Mouse (Mus musculus) neural tube, embryonic 13.5 days (tissue): ENCODE measurements at regions not wholly inside any gene's neighbourhood (a gene's known extent, or its start where the extent isn't known, plus 50 kb on each side); places are given as distances from the start of the nearest gene placed in this dataset.
"Not testable (repeated sequence)": the region's sequence is repeated elsewhere in the genome, so short reads cannot be mapped to it uniquely, and the experiment has no call there.

Source experiments
- ATAC-seq: fragments of 200-750 bp; cut with Nextera tagmentation; 2 replicates; pipeline ENCODE4 v1.8.0; 2017; ENCODE audit warnings: low read depth, mild to moderate bottlenecking, moderate TSS enrichment, moderate library complexity
- H3K27ac ChIP-seq: fragments of 300-500 bp; sonication (generic); replicated peaks from 2 replicates; pipeline ENCODE4 v1.5.1; 2015; ENCODE audit warnings: moderate library complexity, mild to moderate bottlenecking, inconsistent platforms
- H3K27me3 ChIP-seq: fragments of 300-500 bp; sonication (generic); 2 replicates; pipeline ENCODE4 v1.6.1; 2015; ENCODE audit warnings: mild to moderate bottlenecking, inconsistent platforms
- H3K36me3 ChIP-seq: fragments of 300-500 bp; sonication (generic); 2 replicates; pipeline ENCODE4 v1.6.1; 2015; ENCODE audit warnings: mild to moderate bottlenecking, inconsistent platforms
- H3K4me1 ChIP-seq: fragments of 300-500 bp; sonication (generic); replicated peaks from 2 replicates; pipeline ENCODE4 v1.6.1; 2015; ENCODE audit warnings: inconsistent platforms
- H3K4me2 ChIP-seq: fragments of 300-500 bp; sonication (generic); 2 replicates; pipeline ENCODE4 v1.6.1; 2015; ENCODE audit warnings: inconsistent platforms, mild to moderate bottlenecking, moderate library complexity
- H3K4me3 ChIP-seq: fragments of 300-500 bp; sonication (generic); 2 replicates; pipeline ENCODE4 v1.5.1; 2015; ENCODE audit warnings: mild to moderate bottlenecking, inconsistent platforms
- H3K9ac ChIP-seq: fragments of 300-500 bp; sonication (generic); 2 replicates; pipeline ENCODE4 v1.6.1; 2015; ENCODE audit warnings: moderate library complexity, mild to moderate bottlenecking, inconsistent platforms
- H3K9me3 ChIP-seq: fragments of 300-500 bp; sonication (generic); 2 replicates; pipeline ENCODE4 v1.6.1; 2016; ENCODE audit warnings: inconsistent platforms
- WGBS: fragments of 180-500 bp; shearing (Covaris S2); methylation state at CpG from one replicate; pipeline ENCODE4 v1.1.7; 2015; 5-methylcytosine and 5-hydroxymethylcytosine counted together

DNA sequence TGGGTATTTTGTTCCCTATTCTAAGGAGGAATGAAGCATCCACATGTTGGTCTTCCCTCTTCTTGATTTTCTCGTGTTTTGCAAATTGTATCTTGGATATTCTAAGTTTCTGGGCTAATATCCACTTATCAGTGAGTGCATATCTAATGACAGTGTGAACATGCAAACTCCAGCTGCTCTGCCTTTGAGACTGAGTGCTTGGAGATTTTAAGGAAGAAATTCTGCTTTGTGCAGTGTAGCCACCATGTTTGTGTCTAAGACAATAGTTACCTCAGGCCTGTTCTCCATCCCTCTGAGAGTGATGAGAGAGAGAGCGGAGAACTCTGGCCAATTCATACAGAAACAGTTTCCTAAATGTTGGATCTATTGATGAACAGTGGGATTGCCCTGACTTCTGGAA is 514.1 kb upstream of the Mms22l start:
- not testable (repeated sequence) for H3K9ac ChIP-seq, ATAC-seq, H3K27me3 ChIP-seq, H3K9me3 ChIP-seq, H3K36me3 ChIP-seq, H3K4me3 ChIP-seq, H3K4me2 ChIP-seq, H3K27ac ChIP-seq
- 88% methylated on average over 2 of the region's 2 CpGs for WGBS
- H3K4me1 ChIP-seq: peaks cover 12% of the 10 kb centered on the region

DNA sequence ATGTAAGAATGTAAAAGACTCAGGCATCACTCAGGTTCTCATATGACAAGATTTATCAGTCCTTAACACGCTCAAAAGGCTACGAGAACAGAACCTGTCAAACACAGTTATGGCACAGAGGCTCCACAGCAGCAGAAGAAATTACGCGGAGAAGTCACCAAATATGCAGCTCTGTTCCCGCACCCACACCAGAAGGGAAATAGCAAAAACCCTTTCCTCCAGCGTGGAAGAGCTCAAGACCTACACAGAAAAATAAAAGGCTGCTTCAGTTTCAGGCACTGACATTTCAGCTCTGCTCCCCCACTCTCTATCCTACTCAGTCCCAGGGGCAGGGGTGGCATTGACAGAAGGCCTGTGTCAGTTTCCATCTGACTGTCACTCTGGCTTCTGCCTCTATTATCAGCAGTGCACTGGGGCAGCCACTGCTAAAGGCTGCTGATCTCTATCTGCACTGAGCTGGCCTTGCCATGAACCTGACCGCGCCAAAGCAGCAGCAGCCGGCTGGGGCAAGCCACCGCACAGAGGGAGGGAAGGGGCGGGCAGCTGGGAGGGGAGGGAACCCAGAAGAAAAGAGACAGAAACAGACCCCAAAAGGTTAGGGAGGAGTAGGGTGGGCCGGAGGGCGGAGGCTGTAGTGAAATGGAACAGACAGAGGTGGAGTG is 513.3 kb upstream of the Mms22l start:
- peak; percentile 96 for ATAC-seq
- Histone ChIP-seq H3K4me3 (peak overlapping the region; percentile 25), H3K4me1 (peaks cover 12% of the 10 kb centered on the region), H3K9me3 (no peaks in the 10 kb centered on the region), H3K27me3 (no peaks in the 10 kb centered on the region), H3K9ac (peak overlapping the region; percentile 61), H3K36me3 (no peaks in the 10 kb centered on the region), H3K4me2 (peak overlapping the region; percentile 51), H3K27ac (peak overlapping the region; percentile 82)
- WGBS: 17% methylated on average over 13 of the region's 13 CpGs

DNA sequence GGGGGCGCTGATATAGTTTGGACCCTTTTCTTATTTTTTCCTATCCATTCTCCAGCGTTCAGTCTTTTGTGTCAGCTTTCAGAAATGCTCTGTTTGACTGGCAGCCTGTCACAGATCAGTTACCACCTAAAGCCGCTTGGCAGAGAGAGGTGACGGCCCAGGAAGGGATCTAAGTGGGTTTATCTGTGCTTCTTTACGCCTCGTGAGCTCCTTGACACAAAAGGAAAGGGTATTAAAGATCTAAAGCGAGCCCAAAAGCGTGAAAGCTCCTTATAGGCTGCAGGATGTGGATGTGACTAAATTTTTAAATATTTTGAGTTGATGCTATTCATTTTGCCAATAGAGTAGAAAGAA is 512.8 kb upstream of the Mms22l start:
- peak overlapping the region; percentile 61 for H3K9ac ChIP-seq
- H3K27me3 ChIP-seq: no peaks in the 10 kb centered on the region
- H3K4me1 ChIP-seq: peaks cover 12% of the 10 kb centered on the region
- WGBS: 6% methylated on average over 8 of the region's 8 CpGs
- H3K4me2 ChIP-seq: peak overlapping the region; percentile 51
- peak overlapping the region; percentile 82 for H3K27ac ChIP-seq
- peak overlapping the region; percentile 25 for H3K4me3 ChIP-seq
- peak; percentile 80 for ATAC-seq
- no peaks in the 10 kb centered on the region for H3K9me3 ChIP-seq
- no peaks in the 10 kb centered on the region for H3K36me3 ChIP-seq

DNA sequence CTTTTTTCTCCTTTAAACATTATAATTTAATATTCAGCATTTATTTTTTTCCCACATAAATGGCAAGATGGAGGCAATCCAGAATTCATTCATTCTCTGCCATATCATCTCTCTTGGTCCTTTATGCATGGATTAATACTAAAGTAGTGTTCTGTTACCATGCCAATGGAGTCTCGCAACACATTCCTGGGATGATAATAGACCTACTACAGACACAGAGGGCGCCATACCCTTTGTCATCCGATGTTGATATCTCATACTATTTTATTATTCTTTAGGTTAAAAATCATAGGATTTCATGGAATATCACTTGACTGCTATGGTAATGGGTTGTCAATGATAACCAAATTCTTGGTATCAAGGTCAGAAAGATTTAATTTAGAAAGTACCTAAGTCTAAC is 512.2 kb upstream of the Mms22l start:
- no peak overlapping the region for H3K4me2 ChIP-seq
- ATAC-seq: no peak
- H3K4me1 ChIP-seq: peaks cover 12% of the 10 kb centered on the region
- H3K36me3 ChIP-seq: no peaks in the 10 kb centered on the region
- WGBS: 71% methylated on average over 3 of the region's 3 CpGs
- no peak overlapping the region for H3K27ac ChIP-seq
- no peaks in the 10 kb centered on the region for H3K9me3 ChIP-seq
- H3K27me3 ChIP-seq: no peaks in the 10 kb centered on the region
- no peak overlapping the region for H3K9ac ChIP-seq
- H3K4me3 ChIP-seq: no peak overlapping the region

DNA sequence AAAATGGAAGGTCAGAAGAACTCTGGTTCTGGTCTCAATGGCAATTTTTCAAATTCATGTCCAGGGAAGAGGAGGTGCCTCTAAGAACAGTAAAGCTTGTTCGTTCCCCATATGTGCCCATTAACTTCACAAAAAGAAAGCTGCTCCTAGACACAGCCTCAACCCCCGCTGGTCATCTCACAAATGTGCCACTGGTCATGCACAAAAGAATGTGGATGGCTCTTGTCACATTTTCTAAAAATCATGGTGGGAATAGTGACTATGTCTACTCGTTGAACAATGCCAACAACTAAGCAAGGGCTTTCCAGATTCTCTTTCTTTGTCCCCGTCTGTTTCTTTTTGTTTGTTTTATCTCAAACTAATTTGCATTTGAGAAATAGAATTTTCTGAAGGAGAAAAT is 510.3 kb upstream of the Mms22l start:
- ATAC-seq: no peak
- Histone ChIP-seq H3K9ac (no peak overlapping the region), H3K4me2 (no peak overlapping the region), H3K9me3 (no peaks in the 10 kb centered on the region), H3K4me3 (no peak overlapping the region), H3K27me3 (no peaks in the 10 kb centered on the region), H3K36me3 (no peaks in the 10 kb centered on the region), H3K4me1 (peaks cover 12% of the 10 kb centered on the region), H3K27ac (no peak overlapping the region)
- 25% methylated on average over 4 of the region's 4 CpGs for WGBS

DNA sequence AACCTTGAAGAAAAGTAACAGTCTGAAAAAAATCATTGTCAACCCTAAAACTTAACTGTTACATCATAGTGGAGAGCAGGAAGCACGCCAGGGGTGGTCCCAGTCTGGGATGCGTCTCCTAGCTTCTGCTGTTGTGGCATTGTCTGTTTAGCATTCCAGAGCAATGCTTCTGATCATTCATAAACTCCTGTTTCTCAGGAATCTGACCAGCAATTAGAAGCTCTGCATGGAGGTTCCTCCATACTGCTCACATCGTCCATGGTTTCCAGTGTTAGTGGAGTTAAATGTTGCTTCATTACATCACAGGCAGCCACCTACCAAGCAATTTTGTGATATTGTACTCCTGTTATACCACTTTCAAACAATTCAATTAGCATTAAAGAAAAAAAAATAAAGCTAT is 502.4 kb upstream of the Mms22l start:
- H3K9me3 ChIP-seq: no peaks in the 10 kb centered on the region
- ATAC-seq: no peak
- no peak overlapping the region for H3K4me2 ChIP-seq
- H3K27me3 ChIP-seq: no peaks in the 10 kb centered on the region
- no peak overlapping the region for H3K27ac ChIP-seq
- 38% methylated on average over 3 of the region's 3 CpGs for WGBS
- H3K36me3 ChIP-seq: no peaks in the 10 kb centered on the region
- H3K4me1 ChIP-seq: peaks cover 5% of the 10 kb centered on the region
- no peak overlapping the region for H3K4me3 ChIP-seq
- H3K9ac ChIP-seq: no peak overlapping the region

DNA sequence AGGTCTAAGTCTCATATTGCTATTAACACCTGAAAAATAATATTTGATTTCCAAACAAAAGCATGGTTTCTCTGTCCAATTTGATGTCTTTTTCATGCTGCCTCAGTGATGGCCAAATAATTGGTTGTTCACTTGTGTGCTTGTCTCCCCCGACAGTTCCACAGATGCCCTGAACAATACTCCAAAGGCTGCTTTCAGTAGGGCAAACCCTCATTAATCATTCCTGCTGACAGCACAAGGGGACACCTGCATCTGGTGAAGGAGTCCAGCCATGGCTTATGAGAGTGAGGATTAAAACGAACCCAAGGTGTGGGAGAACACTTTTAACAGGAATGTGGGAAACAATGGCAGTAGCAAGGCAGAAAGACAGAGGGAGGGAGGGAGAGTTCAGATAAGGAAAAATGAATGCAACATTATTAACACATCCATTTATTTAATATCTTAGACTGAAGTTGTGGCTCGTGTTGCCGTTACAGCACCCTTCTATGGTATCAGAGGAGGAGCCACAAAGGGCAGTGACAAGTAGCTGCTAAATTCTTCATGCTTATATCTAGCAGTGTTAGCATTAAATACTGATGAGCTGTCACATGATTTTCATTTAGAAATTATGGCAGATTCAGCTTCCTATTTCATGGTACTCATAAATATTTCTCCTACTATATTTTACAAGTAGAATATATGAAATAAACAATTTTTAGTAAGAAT is 501.8 kb upstream of the Mms22l start:
- H3K4me2 ChIP-seq: no peak overlapping the region
- H3K27me3 ChIP-seq: no peaks in the 10 kb centered on the region
- H3K36me3 ChIP-seq: no peaks in the 10 kb centered on the region
- no peak for ATAC-seq
- WGBS: 25% methylated on average over 4 of the region's 4 CpGs
- no peaks in the 10 kb centered on the region for H3K9me3 ChIP-seq
- H3K27ac ChIP-seq: no peak overlapping the region
- H3K4me3 ChIP-seq: no peak overlapping the region
- H3K9ac ChIP-seq: no peak overlapping the region
- peaks cover 5% of the 10 kb centered on the region for H3K4me1 ChIP-seq

DNA sequence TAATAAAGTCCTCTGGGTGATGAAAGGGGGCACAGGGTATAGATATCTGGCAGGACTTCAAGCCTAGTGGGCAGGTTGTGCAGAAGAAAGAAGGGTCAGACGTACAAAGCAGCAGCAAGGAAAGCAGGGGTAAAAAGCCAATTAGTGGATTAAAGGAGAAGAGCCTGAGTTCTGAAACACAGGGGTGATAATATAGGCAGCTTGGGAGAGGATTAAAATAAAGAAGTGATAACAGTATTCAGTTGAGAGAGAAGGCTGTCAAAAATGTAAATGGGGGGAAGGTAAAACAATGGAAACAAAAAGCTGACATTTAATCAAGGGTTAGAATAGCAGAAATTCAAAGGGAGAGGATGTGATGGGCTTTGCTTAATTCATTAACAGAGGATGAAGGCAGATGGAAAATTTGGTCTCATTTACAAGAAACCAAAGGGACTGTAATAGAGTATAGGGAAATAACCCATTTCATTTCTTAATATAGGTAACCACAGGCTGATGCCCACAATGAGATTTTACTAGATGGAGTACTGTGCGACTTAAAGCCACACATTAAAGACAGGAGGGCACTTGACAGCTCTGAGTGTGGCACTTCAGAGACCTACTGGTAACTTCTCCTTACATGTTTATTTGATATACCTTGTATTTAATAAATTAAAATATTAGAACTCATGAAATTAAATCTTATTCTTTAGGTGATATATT is 489.8 kb upstream of the Mms22l start:
- Histone ChIP-seq H3K4me3 (no peak overlapping the region), H3K4me1 (no peaks in the 10 kb centered on the region), H3K27ac (no peak overlapping the region), H3K4me2 (no peak overlapping the region), H3K27me3 (no peaks in the 10 kb centered on the region), H3K36me3 (no peaks in the 10 kb centered on the region), H3K9ac (no peak overlapping the region), H3K9me3 (no peaks in the 10 kb centered on the region)
- 48% methylated on average over 2 of the region's 2 CpGs for WGBS
- ATAC-seq: no peak

DNA sequence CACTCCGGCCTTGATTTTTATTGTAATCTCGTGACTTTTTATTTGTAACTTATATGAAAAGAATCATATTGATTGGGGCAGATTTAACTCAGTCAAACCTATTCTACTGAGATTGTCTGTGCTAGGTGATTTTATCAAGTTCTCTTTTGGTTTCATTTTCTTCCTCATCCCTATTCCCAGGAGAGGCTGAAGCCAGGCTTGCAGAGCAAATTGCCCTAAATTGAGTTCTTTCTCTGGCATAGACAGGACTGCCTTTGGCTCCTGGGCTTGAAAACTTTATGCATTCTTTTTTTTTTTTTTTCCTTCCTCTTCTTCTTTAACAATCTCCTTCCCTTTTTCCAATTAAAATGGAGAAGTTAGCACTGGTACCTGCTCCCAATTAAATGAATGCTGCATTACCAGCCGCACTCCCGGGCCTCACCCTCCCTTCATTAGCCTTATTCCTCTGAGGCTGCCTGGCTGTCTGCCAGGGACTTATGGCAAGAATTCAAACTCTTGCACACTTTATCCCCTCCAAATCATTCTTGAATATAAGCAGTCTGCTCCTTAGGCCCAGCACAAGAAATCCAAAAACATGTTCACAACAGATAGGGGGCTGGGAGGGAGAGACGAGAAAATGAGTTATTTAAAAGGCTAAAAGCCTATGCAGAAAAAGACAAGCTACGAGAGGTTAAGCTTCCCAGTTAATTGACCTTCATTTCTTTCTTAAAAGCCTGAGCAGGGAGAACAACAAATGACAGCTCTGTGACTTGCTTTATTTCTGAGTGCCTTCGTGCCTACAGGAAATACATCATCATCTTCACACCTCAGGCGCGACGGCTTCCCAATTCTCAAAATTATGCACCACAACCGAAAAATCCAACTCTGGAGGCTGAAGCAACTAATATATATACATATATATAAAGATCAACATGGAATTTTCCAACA is 476.8 kb upstream of the Mms22l start:
- H3K4me2 ChIP-seq: no peak overlapping the region
- WGBS: 66% methylated on average over 11 of the region's 11 CpGs

More for the DNA sequence above, 476.8 kb upstream of the Mms22l start:
- 0 out of 2 replicates have a peak, but pooled peaks have one; percentile 53 for ATAC-seq
- Histone ChIP-seq H3K4me1 (peaks cover 13% of the 10 kb centered on the region), H3K9me3 (no peaks in the 10 kb centered on the region), H3K36me3 (no peaks in the 10 kb centered on the region), H3K9ac (no peak overlapping the region), H3K4me3 (no peak overlapping the region), H3K27me3 (no peaks in the 10 kb centered on the region), H3K27ac (no peak overlapping the region)
